Mouse (Mus musculus) heart, embryonic 14.5 days (tissue): ENCODE data around the gene D930020B18Rik. TPM values are rescaled to one million over a fixed set of nuclear protein-coding genes. Genes with fewer than 3 reads are reported as not detected.

Experiments used
- ATAC-seq: fragments of 200-750 bp; cut with Nextera tagmentation; 2 replicates; pipeline ENCODE4 v1.8.0; 2017; ENCODE audit warnings: low read depth, moderate TSS enrichment; ENCODE audit not compliant: insufficient number of reproducible peaks, insufficient read depth, low FRiP score
- H3K27ac ChIP-seq, 2 experiments: fragments of 200-500 bp in 1 of 2; fragments of 300-500 bp in 1 of 2; sonication (generic) in 1 of 2; replicated peaks in 1 of 2; 2 replicates each; pipeline ENCODE4 v1.5.1; 2012 to 2014; ENCODE audit warnings: low read depth in 2 of 2, low read length in 2 of 2, control low read depth in 1 of 2, mild to moderate bottlenecking in 1 of 2, mixed read lengths in 1 of 2; ENCODE audit not compliant: control insufficient read depth in 1 of 2, insufficient read depth in 1 of 2
- H3K27me3 ChIP-seq: fragments of 300-500 bp; sonication (generic); 2 replicates; pipeline ENCODE4 v1.6.1; 2014; ENCODE audit warnings: mild to moderate bottlenecking, low read length, control low read depth; ENCODE audit not compliant: control insufficient read depth, insufficient read depth
- H3K36me3 ChIP-seq: fragments of 300-500 bp; sonication (generic); 2 replicates; pipeline ENCODE4 v1.6.1; 2014; ENCODE audit warnings: mild to moderate bottlenecking, control low read depth, low read length, mixed read lengths; ENCODE audit not compliant: control insufficient read depth, insufficient read depth
- H3K4me1 ChIP-seq, 2 experiments: fragments of 200-500 bp in 1 of 2; fragments of 300-500 bp in 1 of 2; sonication (generic) in 1 of 2; 2 replicates each; pipeline ENCODE4 v1.6.1; 2012 to 2014; ENCODE audit warnings: low read length in 2 of 2, control low read depth in 1 of 2, mixed read lengths in 1 of 2; ENCODE audit not compliant: control insufficient read depth in 2 of 2, insufficient read depth in 2 of 2
- H3K4me2 ChIP-seq: fragments of 300-500 bp; sonication (generic); 2 replicates; pipeline ENCODE4 v1.6.1; 2014; ENCODE audit warnings: mild to moderate bottlenecking, low read length
- H3K4me3 ChIP-seq, 2 experiments: fragments of 200-500 bp in 1 of 2; fragments of 300-500 bp in 1 of 2; sonication (generic) in 1 of 2; 2 replicates each; pipeline ENCODE4 v1.5.1; 2012 to 2014; ENCODE audit warnings: low read length in 2 of 2, mild to moderate bottlenecking in 2 of 2, control low read depth in 1 of 2, low read depth in 1 of 2, moderate library complexity in 1 of 2; ENCODE audit not compliant: control insufficient read depth in 1 of 2, insufficient read depth in 1 of 2
- H3K9ac ChIP-seq: fragments of 300-500 bp; sonication (generic); 2 replicates; pipeline ENCODE4 v1.6.1; 2014; ENCODE audit warnings: mild to moderate bottlenecking, low read length
- H3K9me3 ChIP-seq: fragments of 300-500 bp; sonication (generic); 2 replicates; pipeline ENCODE4 v1.6.1; 2016; ENCODE audit warnings: low read length, control low read depth; ENCODE audit not compliant: control insufficient read depth
- WGBS: fragments of 180-500 bp; shearing (Covaris S2); extraction: QIAGEN DNeasy Blood & Tissue Kit; methylation state at CpG from one replicate; pipeline ENCODE4 v1.1.7; 2014; 5-methylcytosine and 5-hydroxymethylcytosine counted together
- polyA plus RNA-seq: library from polyadenylated mRNA; unstranded; fragments of >200 nt; fragmentation: Nextera tagmentation; extraction: Ambion mirVana; gene quantifications from 2 replicates; pipeline ENCODE4 v1.2.1, GENCODE M21; 2014

The D930020B18Rik gene
- polyA plus RNA-seq, 1 experiment from 2014 or later: not detected

GRCm38 (mm10) chr10:121612448-121612847 is 28.9 kb upstream of the D930020B18Rik start:
- H3K9ac ChIP-seq: no peak overlapping the region
- no peak for ATAC-seq

GRCm38 (mm10) chr10:121613570-121613969 is 27.8 kb upstream of the D930020B18Rik start:
- H3K9ac ChIP-seq: no peak overlapping the region
- H3K9me3 ChIP-seq: no peaks in the 10 kb centered on the region
- ATAC-seq: peak; percentile 57; the same call in 1 of the 2 replicates
- peaks cover 92% of the 10 kb centered on the region for H3K36me3 ChIP-seq
- no peak overlapping the region for H3K4me2 ChIP-seq
- 71% methylated on average over 13 of the region's 13 CpGs for WGBS
- no peaks in the 10 kb centered on the region for H3K27me3 ChIP-seq
- H3K4me1 ChIP-seq: no peaks in the 10 kb centered on the region
- peak overlapping the region; percentile 32 to 64; a peak in 3 of 4 replicates for H3K27ac ChIP-seq
- no peak overlapping the region for H3K4me3 ChIP-seq

More at GRCm38 (mm10) chr10:121612448-121612847, 28.9 kb upstream of the D930020B18Rik start:
- no peaks in the 10 kb centered on the region for H3K9me3 ChIP-seq
- H3K27ac ChIP-seq: 0 out of 4 replicates have a peak overlapping the region, but pooled peaks of 1 of the 2 experiments have one; percentile 38
- no peak overlapping the region for H3K4me3 ChIP-seq
- no peaks in the 10 kb centered on the region for H3K27me3 ChIP-seq
- peaks cover 92% of the 10 kb centered on the region for H3K36me3 ChIP-seq
- H3K4me2 ChIP-seq: no peak overlapping the region
- 81% methylated on average over 6 of the region's 6 CpGs for WGBS
- no peaks in the 10 kb centered on the region for H3K4me1 ChIP-seq

- no peak overlapping the region for H3K27ac ChIP-seq
- no peaks in the 10 kb centered on the region for H3K4me1 ChIP-seq
- no peak overlapping the region for H3K4me3 ChIP-seq
- no peak overlapping the region for H3K4me2 ChIP-seq
- 91% methylated on average over 13 of the region's 13 CpGs for WGBS
- no peak overlapping the region for H3K9ac ChIP-seq
- H3K9me3 ChIP-seq: no peaks in the 10 kb centered on the region
- no peaks in the 10 kb centered on the region for H3K27me3 ChIP-seq
- no peak for ATAC-seq
- H3K36me3 ChIP-seq: peaks cover 92% of the 10 kb centered on the region
Measured at GRCm38 (mm10) chr10:121615146-121615870, 26.1 kb upstream of the D930020B18Rik start.

GRCm38 (mm10) chr10:121615935-121616334 is 25.5 kb upstream of the D930020B18Rik start:
- Histone ChIP-seq H3K27ac (no peak overlapping the region), H3K4me3 (no peak overlapping the region), H3K9ac (no peak overlapping the region), H3K4me2 (no peak overlapping the region), H3K4me1 (no peaks in the 10 kb centered on the region), H3K9me3 (no peaks in the 10 kb centered on the region), H3K36me3 (peaks cover 89% of the 10 kb centered on the region), H3K27me3 (no peaks in the 10 kb centered on the region)
- ATAC-seq: no peak
- WGBS: 75% methylated on average over 7 of the region's 7 CpGs

GRCm38 (mm10) chr10:121622431-121622830 is 19.0 kb upstream of the D930020B18Rik start:
- Histone ChIP-seq H3K9me3 (no peaks in the 10 kb centered on the region), H3K4me1 (peaks cover 6 to 11% of the 10 kb centered on the region in 2 experiments), H3K27me3 (no peaks in the 10 kb centered on the region), H3K4me2 (no peak overlapping the region), H3K4me3 (no peak overlapping the region), H3K27ac (no peak overlapping the region), H3K36me3 (peaks cover 53% of the 10 kb centered on the region), H3K9ac (no peak overlapping the region)
- ATAC-seq: no peak
- WGBS: 91% methylated on average over 6 of the region's 6 CpGs

GRCm38 (mm10) chr10:121623670-121624069 is 17.7 kb upstream of the D930020B18Rik start:
- no peak for ATAC-seq
- no peak overlapping the region for H3K27ac ChIP-seq
- no peaks in the 10 kb centered on the region for H3K27me3 ChIP-seq
- no peak overlapping the region for H3K9ac ChIP-seq
- H3K4me3 ChIP-seq: no peak overlapping the region
- 66% methylated on average over 7 of the region's 7 CpGs for WGBS
- H3K4me2 ChIP-seq: no peak overlapping the region
- peaks cover 40% of the 10 kb centered on the region for H3K36me3 ChIP-seq
- peaks cover 6 to 11% of the 10 kb centered on the region in 2 experiments for H3K4me1 ChIP-seq
- H3K9me3 ChIP-seq: no peaks in the 10 kb centered on the region

- Histone ChIP-seq H3K4me2 (peak overlapping the region; percentile 90), H3K4me1 (peaks cover 6 to 11% of the 10 kb centered on the region in 2 experiments), H3K9me3 (no peaks in the 10 kb centered on the region), H3K9ac (peak overlapping the region; percentile 90), H3K27ac (peak overlapping the region in 1 of 2 experiments; percentile 95; a peak in 2 of 4 replicates), H3K4me3 (peak overlapping the region; percentile 71 to 96; a peak in 3 of 4 replicates), H3K27me3 (no peaks in the 10 kb centered on the region), H3K36me3 (peaks cover 28% of the 10 kb centered on the region)
- ATAC-seq: no peak
- 12% methylated on average over 9 of the region's 9 CpGs for WGBS
Measured at GRCm38 (mm10) chr10:121625006-121625405, 16.4 kb upstream of the D930020B18Rik start.
